Mouse (Mus musculus) limb, embryonic 11.5 days (tissue): ENCODE results near the gene Phf7. TPM values are rescaled to one million over a fixed set of nuclear protein-coding genes. Genes with fewer than 3 reads are reported as not detected.

ENCODE experiments used
- ATAC-seq: fragments of 200-750 bp; cut with Nextera tagmentation; 2 replicates; pipeline ENCODE4 v1.8.0; 2017; ENCODE audit warnings: low read depth; ENCODE audit not compliant: insufficient number of reproducible peaks, low FRiP score, low TSS enrichment
- DNase-seq: peaks from one replicate; pipeline ENCODE4 v3.0.0-alpha.2; 2015; ENCODE audit warnings: low spot score
- H3K27ac ChIP-seq: fragments of 300-500 bp; sonication (generic); replicated peaks from 2 replicates; pipeline ENCODE4 v1.5.1; 2014; ENCODE audit warnings: low read depth, mild to moderate bottlenecking, low read length
- H3K27me3 ChIP-seq: fragments of 300-500 bp; sonication (generic); 2 replicates; pipeline ENCODE4 v1.6.1; 2014; ENCODE audit warnings: mild to moderate bottlenecking, low read length, mixed read lengths; ENCODE audit not compliant: control insufficient read depth, insufficient read depth
- H3K36me3 ChIP-seq: fragments of 300-500 bp; sonication (generic); 2 replicates; pipeline ENCODE4 v1.6.1; 2014; ENCODE audit warnings: mild to moderate bottlenecking, low read length, moderate library complexity, mixed read lengths; ENCODE audit not compliant: control insufficient read depth, insufficient read depth
- H3K4me1 ChIP-seq: fragments of 300-500 bp; sonication (generic); 2 replicates; pipeline ENCODE4 v1.6.1; 2014; ENCODE audit warnings: low read length, mixed read lengths; ENCODE audit not compliant: control insufficient read depth, insufficient read depth
- H3K4me2 ChIP-seq: fragments of 300-500 bp; sonication (generic); 2 replicates; pipeline ENCODE4 v1.6.1; 2014; ENCODE audit warnings: low read depth, mild to moderate bottlenecking, moderate library complexity; ENCODE audit not compliant: severe bottlenecking
- H3K4me3 ChIP-seq: fragments of 300-500 bp; sonication (generic); 2 replicates; pipeline ENCODE4 v1.5.1; 2014; ENCODE audit warnings: low read depth, low read length
- H3K9ac ChIP-seq: fragments of 300-500 bp; sonication (generic); 2 replicates; pipeline ENCODE4 v1.6.1; 2014; ENCODE audit warnings: mild to moderate bottlenecking, low read length
- H3K9me3 ChIP-seq: fragments of 300-500 bp; sonication (generic); 2 replicates; pipeline ENCODE4 v1.6.1; 2016; ENCODE audit warnings: low read length; ENCODE audit not compliant: control insufficient read depth
- WGBS: fragments of 180-500 bp; shearing (Covaris S2); extraction: QIAGEN DNeasy Blood & Tissue Kit; methylation state at CpG from one replicate; pipeline ENCODE4 v1.1.7; 2014; 5-methylcytosine and 5-hydroxymethylcytosine counted together
- polyA plus RNA-seq: library from polyadenylated mRNA; unstranded; fragments of >200 nt; fragmentation: Nextera tagmentation; extraction: Ambion mirVana; gene quantifications from 2 replicates; pipeline ENCODE4 v1.2.1, GENCODE M21; 2014

Gene Phf7
- polyA plus RNA-seq: 12.7 and 13.5 TPM in 2 replicates

DNA sequence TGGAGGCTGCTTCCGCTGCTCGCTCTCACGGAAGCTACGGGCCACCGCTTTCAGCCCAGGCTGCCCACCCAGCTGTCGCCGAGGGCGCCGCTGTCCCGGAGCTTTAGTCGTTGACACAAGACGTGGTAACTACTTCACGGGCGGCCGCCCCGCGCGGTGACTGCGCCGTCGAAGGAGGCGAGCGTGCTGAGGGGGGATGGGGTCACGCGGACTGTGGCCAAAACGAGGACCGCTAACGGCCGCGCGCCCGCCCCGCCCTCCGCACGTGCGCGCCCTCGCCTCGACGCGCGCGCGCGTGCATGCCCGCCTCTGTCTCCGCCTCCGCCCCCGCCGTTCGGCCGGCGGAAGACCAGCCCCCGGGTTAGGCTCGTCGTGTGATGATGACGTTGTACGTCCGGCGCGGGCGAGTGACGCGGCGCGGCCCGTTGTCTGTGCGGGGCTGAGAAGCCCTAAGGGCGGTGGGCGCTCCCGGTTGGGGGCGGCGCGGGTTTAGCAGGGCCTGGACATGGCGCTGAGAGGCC lies at the start of gene Phf7, which contains the start of gene Bap1:
Phf7 (minus strand) TSS at position 234 of the 521 bp plus-strand sequence.
Bap1 (plus strand) TSS at position 367 of the 521 bp plus-strand sequence.
- Histone ChIP-seq H3K4me1 (0 out of 2 replicates have a peak, but pooled peaks cover 2% of the 10 kb centered on the region), H3K27ac (peak within 1 kb of the TSS; percentile 84), H3K4me2 (peak within 1 kb of the TSS; percentile 68), H3K9ac (peak within 1 kb of the TSS; percentile 95), H3K9me3 (no peaks in the 10 kb centered on the region), H3K4me3 (peak within 1 kb of the TSS; percentile 98), H3K27me3 (no peaks in the 10 kb centered on the region), H3K36me3 (peaks cover 19% of the 10 kb centered on the region)
- ATAC-seq (peak; percentile 88), DNase-seq (peak; percentile 99)
- WGBS: under 1% methylated on average over 64 of the region's 75 CpGs

DNA sequence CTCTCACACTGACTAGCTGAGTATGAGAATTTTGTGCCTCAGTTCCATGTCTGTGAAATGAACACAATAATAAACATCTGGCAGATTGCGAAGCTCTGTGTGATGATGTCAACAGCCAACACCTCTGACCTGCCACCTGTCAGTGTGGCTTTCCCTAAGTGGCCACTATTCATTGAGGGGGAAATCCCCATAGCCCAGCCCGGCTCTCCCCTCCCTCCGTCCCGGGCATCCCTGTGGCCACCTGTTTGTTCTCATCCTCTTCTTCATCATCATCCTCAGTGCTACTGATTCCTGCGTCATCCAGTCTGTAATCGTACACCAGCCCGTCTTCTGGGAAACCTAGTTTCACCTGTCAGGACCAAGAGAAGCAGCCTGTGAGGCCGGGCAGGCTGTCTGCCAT lies 34.6 kb upstream of the Phf7 start:
- H3K4me1 ChIP-seq: no peaks in the 10 kb centered on the region
- WGBS: 85% methylated on average over 8 of the region's 8 CpGs
- H3K9ac ChIP-seq: no peak overlapping the region
- H3K36me3 ChIP-seq: no peaks in the 10 kb centered on the region
- H3K27ac ChIP-seq: no peak overlapping the region
- H3K4me3 ChIP-seq: no peak overlapping the region
- no peaks in the 10 kb centered on the region for H3K27me3 ChIP-seq
- no peaks in the 10 kb centered on the region for H3K9me3 ChIP-seq
- no peak overlapping the region for H3K4me2 ChIP-seq
- ATAC-seq (no peak), DNase-seq (no peak)

DNA sequence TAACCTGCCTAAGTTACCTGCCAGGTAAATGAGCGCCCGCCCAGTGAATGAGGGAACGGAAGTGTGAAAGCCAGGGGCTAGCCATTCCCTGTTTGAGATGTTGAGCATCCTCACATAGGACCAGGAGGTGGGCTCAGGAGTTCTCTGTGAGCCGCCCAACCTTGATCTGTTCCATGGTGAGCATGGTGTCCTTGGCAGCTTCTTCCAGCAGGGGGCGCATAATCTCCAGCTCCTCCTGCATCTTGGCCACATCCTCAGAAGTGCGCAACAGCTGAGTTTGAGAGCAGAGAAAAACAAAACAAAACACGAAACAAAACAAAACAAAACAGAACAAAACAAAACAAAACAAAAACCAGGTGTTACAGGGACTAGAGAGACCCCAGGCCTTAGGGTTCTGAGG lies 21.0 kb upstream of the Phf7 start:
- no peak overlapping the region for H3K4me3 ChIP-seq
- DNase-seq (peak; percentile 91), ATAC-seq (no peak)
- H3K27ac ChIP-seq: no peak overlapping the region
- H3K9ac ChIP-seq: no peak overlapping the region
- H3K9me3 ChIP-seq: no peaks in the 10 kb centered on the region
- no peak overlapping the region for H3K4me2 ChIP-seq
- no peaks in the 10 kb centered on the region for H3K27me3 ChIP-seq
- WGBS: 23% methylated on average over 7 of the region's 7 CpGs
- H3K4me1 ChIP-seq: peaks cover 12% of the 10 kb centered on the region
- H3K36me3 ChIP-seq: no peaks in the 10 kb centered on the region

DNA sequence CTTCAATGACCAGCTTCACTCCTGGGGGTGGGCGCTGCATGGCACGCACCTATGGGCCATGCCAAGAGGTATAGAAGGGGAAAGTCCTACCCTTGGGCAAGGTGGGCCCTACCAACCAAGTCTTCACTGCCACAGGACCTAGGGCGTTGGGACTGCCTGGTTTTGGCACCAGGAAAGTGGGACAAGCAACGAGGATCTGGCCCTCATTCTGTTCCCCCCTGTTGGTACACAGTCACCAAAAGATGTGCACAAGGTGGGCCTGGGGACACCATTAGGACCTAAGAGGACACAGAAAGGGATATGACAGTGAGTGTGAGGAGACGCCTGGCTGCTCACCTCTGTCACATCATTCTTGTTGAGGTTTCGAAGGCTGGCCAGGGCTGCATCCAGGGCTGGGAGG lies 20.0 kb upstream of the Phf7 start:
- H3K4me1 ChIP-seq: peaks cover 12% of the 10 kb centered on the region
- WGBS: 87% methylated on average over 6 of the region's 6 CpGs
- H3K27ac ChIP-seq: no peak overlapping the region
- ATAC-seq (no peak), DNase-seq (no peak)
- H3K4me2 ChIP-seq: no peak overlapping the region
- no peaks in the 10 kb centered on the region for H3K27me3 ChIP-seq
- H3K4me3 ChIP-seq: no peak overlapping the region
- H3K9me3 ChIP-seq: no peaks in the 10 kb centered on the region
- no peak overlapping the region for H3K9ac ChIP-seq
- H3K36me3 ChIP-seq: no peaks in the 10 kb centered on the region

DNA sequence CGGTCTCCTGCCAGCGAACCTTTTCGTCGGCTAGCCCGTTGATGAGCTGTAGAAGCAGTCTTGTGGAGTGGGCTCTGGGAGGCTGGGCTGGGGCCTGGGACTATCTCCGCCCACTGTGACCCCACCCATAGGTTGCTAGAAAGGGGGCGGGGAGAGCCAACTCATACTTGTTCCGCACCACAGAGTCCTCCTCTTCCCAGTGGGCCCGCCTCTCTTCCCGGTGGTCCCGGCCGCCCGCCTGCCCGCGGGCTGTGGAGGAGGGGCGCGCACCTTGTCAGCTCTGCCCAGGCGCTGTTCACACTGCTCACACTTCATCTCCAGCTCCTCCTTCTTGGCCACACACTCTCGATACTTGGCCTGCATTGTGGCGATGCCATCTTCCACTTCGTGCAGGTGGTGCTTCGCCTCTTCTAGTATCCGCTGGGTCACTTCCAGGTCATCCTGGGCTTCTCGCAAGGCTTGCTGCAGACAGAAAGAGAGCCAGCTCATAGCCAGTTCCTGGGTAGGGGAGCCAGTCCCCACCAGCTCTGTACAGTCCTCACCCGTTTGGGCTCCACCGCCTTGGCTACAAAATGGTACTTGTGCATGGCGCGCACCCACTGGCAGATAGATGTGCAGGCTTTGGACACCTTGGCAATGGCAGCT lies 18.5 kb upstream of the Phf7 start:
- H3K27ac ChIP-seq: no peak overlapping the region; the same call in 1 of the 2 replicates
- 19% methylated on average over 23 of the region's 28 CpGs for WGBS
- H3K36me3 ChIP-seq: no peaks in the 10 kb centered on the region
- peak; percentile 92 for ATAC-seq
- H3K4me2 ChIP-seq: peak overlapping the region; percentile 51
- H3K4me3 ChIP-seq: peak overlapping the region; percentile 31
- peak overlapping the region; percentile 41 for H3K9ac ChIP-seq
- no peaks in the 10 kb centered on the region for H3K9me3 ChIP-seq
- no peaks in the 10 kb centered on the region for H3K27me3 ChIP-seq
- H3K4me1 ChIP-seq: peaks cover 12% of the 10 kb centered on the region
- peak; percentile 87 for DNase-seq

DNA sequence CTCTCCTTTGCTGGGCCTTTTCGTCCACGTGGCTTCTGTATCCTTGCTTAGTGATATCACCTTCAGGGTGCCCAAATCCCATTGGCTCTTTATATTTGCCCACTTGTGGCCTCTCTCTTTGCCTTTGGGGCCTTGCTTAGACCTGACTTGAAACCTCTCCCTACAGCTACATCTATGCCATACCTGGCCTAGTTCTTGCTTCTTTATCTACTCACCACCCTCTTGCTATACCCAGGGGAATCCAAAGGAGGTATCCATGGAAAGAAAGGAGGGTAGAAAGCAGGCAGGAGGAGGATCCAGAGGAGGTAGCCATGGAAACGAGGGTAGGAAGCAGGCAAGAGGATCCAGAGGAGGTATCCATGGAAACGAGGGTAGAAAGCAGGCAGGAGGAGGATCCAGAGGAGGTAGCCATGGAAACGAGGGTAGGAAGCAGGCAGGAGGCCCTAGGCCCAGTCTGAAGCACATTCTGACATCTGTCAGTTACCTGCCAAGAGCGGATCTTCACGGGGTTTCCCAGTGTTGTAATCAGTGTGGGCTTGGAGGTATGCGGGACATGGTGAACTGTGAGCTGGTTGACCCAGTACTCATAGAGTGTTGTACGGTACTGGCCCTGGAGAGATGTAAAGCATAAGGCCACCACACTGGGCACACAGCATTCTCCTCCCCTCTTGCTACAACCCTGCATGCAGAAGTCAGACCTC lies 17.3 kb upstream of the Phf7 start:
- Histone ChIP-seq H3K27ac (no peak overlapping the region), H3K9ac (peak overlapping the region; percentile 41; the same call in 1 of the 2 replicates), H3K4me1 (peaks cover 12% of the 10 kb centered on the region), H3K4me3 (no peak overlapping the region), H3K27me3 (no peaks in the 10 kb centered on the region), H3K9me3 (no peaks in the 10 kb centered on the region), H3K36me3 (no peaks in the 10 kb centered on the region), H3K4me2 (peak overlapping the region; percentile 51; the same call in 1 of the 2 replicates)
- 77% methylated on average over 9 of the region's 9 CpGs for WGBS
- no peak for ATAC-seq
- no peak for DNase-seq

DNA sequence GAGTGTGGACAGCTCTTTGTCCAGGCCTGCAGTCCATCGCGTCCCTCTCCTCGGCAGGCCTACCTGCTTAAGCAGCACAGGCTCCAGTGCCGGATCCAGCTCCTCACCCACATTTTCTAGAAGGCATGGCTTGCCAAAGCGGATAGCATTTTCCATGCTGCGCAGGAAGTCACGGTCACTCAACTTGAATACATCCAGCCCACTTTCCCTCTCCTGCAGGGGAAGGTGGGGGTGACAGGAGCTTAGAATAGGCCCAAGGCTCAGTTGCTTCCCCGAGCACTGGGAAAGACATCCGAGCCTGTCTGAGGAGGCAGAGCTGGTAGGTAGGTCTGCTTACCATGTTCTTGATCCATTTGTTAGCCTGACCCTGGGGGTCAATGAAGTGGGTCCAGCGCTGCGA lies 16.5 kb upstream of the Phf7 start:
- H3K4me1 ChIP-seq: peaks cover 12% of the 10 kb centered on the region
- no peaks in the 10 kb centered on the region for H3K36me3 ChIP-seq
- 90% methylated on average over 11 of the region's 11 CpGs for WGBS
- H3K27me3 ChIP-seq: no peaks in the 10 kb centered on the region
- H3K4me3 ChIP-seq: no peak overlapping the region
- no peak overlapping the region; the same call in 1 of the 2 replicates for H3K4me2 ChIP-seq
- H3K27ac ChIP-seq: no peak overlapping the region
- ATAC-seq (no peak), DNase-seq (no peak)
- no peaks in the 10 kb centered on the region for H3K9me3 ChIP-seq
- no peak overlapping the region for H3K9ac ChIP-seq

- no peaks in the 10 kb centered on the region for H3K9me3 ChIP-seq
- H3K27ac ChIP-seq: no peak overlapping the region
- H3K4me3 ChIP-seq: no peak overlapping the region
- WGBS: 96% methylated on average over 9 of the region's 9 CpGs
- H3K36me3 ChIP-seq: peaks cover 37% of the 10 kb centered on the region
- H3K4me1 ChIP-seq: no peaks in the 10 kb centered on the region
- no peak overlapping the region for H3K9ac ChIP-seq
- H3K4me2 ChIP-seq: no peak overlapping the region
- H3K27me3 ChIP-seq: no peaks in the 10 kb centered on the region
- no peak for DNase-seq
- no peak for ATAC-seq
Measured at GRCm38 (mm10) chr14:31260932-31261331, 9.8 kb upstream of the Phf7 start.
